Mouse (Mus musculus) hematopoietic stem cell, adult 5-6 weeks (primary cell): Measurements from ENCODE around the gene Dnase1l2. TPM values are rescaled to one million over a fixed set of nuclear protein-coding genes. Genes with fewer than 3 reads are reported as not detected.

ENCODE experiments used
- ATAC-seq, 2 experiments: fragments of 125-278 bp in 1 of 2; replicated peaks in 1 of 2; 2 replicates each; pipeline ENCODE4 v1.8.0; 2016 to 2017; ENCODE audit warnings: inconsistent platforms in 2 of 2, mild to moderate bottlenecking in 2 of 2, moderate number of reproducible peaks in 2 of 2, low read depth in 1 of 2, moderate TSS enrichment in 1 of 2; ENCODE audit not compliant: low FRiP score in 2 of 2, poor library complexity in 2 of 2, severe bottlenecking in 2 of 2, insufficient read depth in 1 of 2, low TSS enrichment in 1 of 2
- total RNA-seq: library from RNA; stranded (forward); fragments of 172-1452, 232-1000 nt; gene quantifications from 2 replicates; pipeline ENCODE4 v1.2.3, GENCODE M21; 2017

Gene Dnase1l2
- total RNA-seq: 2.7 TPM in 1 of 2 replicates, not detected in the other

GRCm38 (mm10) chr17:24442632-24443155, at the start of gene Dnase1l2:
Gene Dnase1l2, minus strand, starts transcription at chr17:24443105.
- ATAC-seq: no peak

GRCm38 (mm10) chr17:24490399-24490798, 47.5 kb upstream of the Dnase1l2 start:
- ATAC-seq: no peak

GRCm38 (mm10) chr17:24489265-24490030, 46.5 kb upstream of the Dnase1l2 start:
- no peak for ATAC-seq

GRCm38 (mm10) chr17:24488662-24489264, 45.9 kb upstream of the Dnase1l2 start:
- peak; percentile 46 to 59; a peak in 3 of 4 replicates for ATAC-seq

GRCm38 (mm10) chr17:24488186-24488661, 45.3 kb upstream of the Dnase1l2 start, which contains the start of gene Caskin1:
Gene Caskin1, plus strand, starts transcription at chr17:24488601.
- peak in 1 of 2 experiments; percentile 14; a peak in 1 of 4 replicates for ATAC-seq

- ATAC-seq: no peak
Observed at GRCm38 (mm10) chr17:24485090-24485860, 42.4 kb upstream of the Dnase1l2 start.

- no peak for ATAC-seq
Observed at GRCm38 (mm10) chr17:24483495-24483894, 40.6 kb upstream of the Dnase1l2 start.

- no peak for ATAC-seq
Observed at GRCm38 (mm10) chr17:24481027-24481815, 38.3 kb upstream of the Dnase1l2 start.

GRCm38 (mm10) chr17:24480201-24480826, 37.4 kb upstream of the Dnase1l2 start:
- ATAC-seq: no peak

GRCm38 (mm10) chr17:24479431-24479830, 36.5 kb upstream of the Dnase1l2 start:
- ATAC-seq: no peak

- ATAC-seq: peak; percentile 92 to 94
Observed at GRCm38 (mm10) chr17:24478663-24479380, 35.9 kb upstream of the Dnase1l2 start, which contains the start of gene Mlst8. Gene Mlst8, minus strand, starts transcription at chr17:24479078.

GRCm38 (mm10) chr17:24477985-24478600, 35.2 kb upstream of the Dnase1l2 start:
- ATAC-seq: no peak

- peak in 1 of 2 experiments; percentile 15; a peak in 1 of 4 replicates for ATAC-seq
Observed at GRCm38 (mm10) chr17:24477053-24477984, 34.4 kb upstream of the Dnase1l2 start.

- no peak for ATAC-seq
Observed at GRCm38 (mm10) chr17:24476022-24476776, 33.3 kb upstream of the Dnase1l2 start.
